Mouse (Mus musculus): ENCODE data around the gene Cltrn.

Gene Cltrn

GRCm38 (mm10) chrX:164088582-164088981 lies at the start of gene Cltrn:
TSS of gene Cltrn (plus strand) at chrX:164088830.
- no peak for DNase-seq (ENCODE audit: low read depth)

- no peak for DNase-seq (ENCODE audit: low read depth)
These were observed 49.7 kb upstream of the Cltrn start for GRCm38 (mm10) chrX:164038882-164039281.

DNA sequence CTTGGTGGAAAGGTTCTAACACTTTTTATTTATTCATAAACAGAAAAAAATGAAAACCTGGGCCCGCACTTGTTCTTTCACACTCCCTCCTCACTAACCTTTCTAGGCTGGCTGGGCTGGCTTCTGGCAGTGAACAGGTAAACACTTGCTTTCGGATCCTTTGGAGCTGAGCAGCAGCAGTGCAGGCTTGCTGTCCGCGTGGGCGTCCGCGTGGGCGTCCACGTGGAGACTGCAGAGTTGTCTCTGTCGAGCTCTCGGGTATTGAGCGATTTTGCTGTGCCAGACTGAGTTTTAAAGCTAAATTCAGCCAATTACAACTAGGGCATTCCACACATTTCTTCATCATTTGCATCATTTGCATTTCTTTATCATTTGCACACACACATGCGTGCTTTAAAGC lies 46.6 kb upstream of the Cltrn start:
- no peak for DNase-seq (ENCODE audit: low read depth)

- peak; percentile 84 for DNase-seq (ENCODE audit: low read depth)
These were observed 41.9 kb upstream of the Cltrn start for GRCm38 (mm10) chrX:164046736-164047135.

- DNase-seq (ENCODE audit: low read depth), result peak; percentile 18
These were observed 32.9 kb upstream of the Cltrn start for GRCm38 (mm10) chrX:164055726-164056125.

- DNase-seq (ENCODE audit: low read depth), result no peak
These were observed 30.1 kb upstream of the Cltrn start for GRCm38 (mm10) chrX:164058523-164058922.

DNA sequence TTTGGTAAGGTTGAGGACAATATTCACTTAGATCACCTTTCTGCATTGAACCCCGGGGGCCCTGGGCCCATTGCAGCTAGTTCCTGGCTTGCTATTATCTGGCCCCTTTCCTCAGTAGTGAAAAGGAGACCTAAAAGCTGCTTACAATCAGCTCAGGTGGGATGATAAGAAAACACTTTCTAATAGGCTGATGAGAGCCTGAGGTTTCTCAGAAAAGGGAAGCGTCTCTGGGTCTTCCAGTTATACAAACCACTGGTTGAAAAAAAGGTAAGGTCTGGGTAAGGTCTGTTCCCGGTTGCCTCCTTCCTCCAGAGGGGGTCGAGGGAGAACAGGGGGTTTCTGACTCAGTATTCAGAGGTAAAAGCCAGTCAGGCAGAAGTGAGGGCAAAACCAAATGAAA lies 29.6 kb upstream of the Cltrn start:
- no peak for DNase-seq (ENCODE audit: low read depth)

GRCm38 (mm10) chrX:164066185-164066584 lies 22.4 kb upstream of the Cltrn start:
- peak; percentile 84 for DNase-seq (ENCODE audit: low read depth)

DNA sequence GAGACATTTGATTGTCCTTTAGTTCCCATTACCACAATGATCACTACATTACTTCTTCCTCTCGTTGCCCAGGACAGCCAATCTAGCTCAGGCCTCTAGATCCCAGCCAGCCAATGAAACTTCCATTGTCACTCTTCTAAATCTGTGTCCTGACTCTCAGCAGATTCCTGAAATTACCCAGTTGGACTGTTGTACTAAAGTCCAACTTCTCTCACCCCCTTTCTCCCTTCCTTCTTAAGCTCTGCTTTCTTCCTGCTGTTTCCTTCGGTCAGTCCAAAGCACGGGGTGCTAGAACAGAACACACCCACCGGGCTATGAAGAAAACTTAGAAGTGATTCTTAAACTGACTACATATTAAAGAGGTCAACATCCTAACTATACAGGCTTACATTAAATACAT lies 19.7 kb upstream of the Cltrn start:
- DNase-seq (ENCODE audit: low read depth), result no peak

GRCm38 (mm10) chrX:164076040-164076775 lies 12.4 kb upstream of the Cltrn start, which contains the start of gene Siah1b:
TSS of gene Siah1b (minus strand) at chrX:164076493.
- peak; percentile 96 for DNase-seq (ENCODE audit: low read depth)

DNA sequence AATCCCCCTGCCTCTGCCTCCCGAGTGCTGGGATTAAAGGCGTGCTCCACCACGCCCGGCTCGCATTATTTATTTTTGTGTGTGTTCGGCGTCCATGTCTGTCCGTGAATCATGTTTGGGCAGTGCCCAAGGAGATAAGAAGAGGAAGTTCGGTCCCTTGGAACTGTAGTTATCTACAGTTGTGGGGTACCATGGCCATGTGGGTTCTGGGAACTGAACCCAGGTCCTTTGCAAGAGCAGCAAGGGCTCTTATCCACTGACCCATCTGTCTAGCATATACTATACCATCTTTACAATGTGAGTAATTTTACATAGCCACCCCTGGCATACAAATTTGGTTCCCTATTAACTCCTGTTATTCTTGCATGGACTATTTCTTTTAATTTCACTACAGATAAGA lies 6.6 kb upstream of the Cltrn start:
- DNase-seq (ENCODE audit: low read depth), result peak; percentile 11

DNA sequence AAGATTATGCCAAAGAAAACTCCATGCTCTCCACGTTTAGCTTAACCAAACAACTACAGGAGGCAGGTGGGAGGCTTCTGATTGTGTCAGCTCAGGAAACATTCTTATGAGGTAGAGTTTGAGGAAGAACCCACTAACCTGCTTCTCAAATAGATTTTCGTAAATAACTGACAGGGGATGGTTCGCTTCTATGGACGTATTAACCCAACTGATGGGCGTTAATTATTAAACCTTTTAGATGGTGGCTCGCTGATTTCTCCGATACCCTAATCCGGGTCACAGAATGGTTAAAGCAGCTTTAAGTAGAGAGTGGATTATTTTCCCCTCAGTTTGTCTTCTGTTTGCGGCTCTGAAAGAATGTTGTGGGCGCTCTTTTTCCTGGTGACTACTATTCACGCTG lies 1.3 kb downstream of the Cltrn start:
- DNase-seq (ENCODE audit: low read depth), result no peak

GRCm38 (mm10) chrX:164092300-164093169 lies 3.9 kb downstream of the Cltrn start:
- DNase-seq (ENCODE audit: low read depth), result no peak

DNA sequence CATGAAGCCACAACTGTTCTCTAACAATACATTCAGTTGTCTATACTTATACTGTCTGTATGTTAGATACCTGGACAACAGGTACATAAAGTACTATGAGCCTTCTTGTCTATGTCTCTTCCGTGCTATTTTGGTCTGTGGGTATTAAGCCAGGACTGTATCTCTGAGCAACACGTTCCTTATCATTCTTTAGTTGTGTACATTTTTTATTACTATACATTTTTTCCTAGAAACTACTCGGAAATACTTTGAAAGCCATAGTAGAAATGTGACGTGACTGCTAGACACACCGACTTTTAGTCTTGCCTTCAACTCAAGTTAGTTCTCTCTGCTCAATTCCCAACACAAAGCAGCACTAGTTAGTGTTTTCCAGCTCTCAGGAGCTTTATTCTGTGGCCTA lies 4.8 kb downstream of the Cltrn start:
- no peak for DNase-seq (ENCODE audit: low read depth)

GRCm38 (mm10) chrX:164095838-164096237 lies 7.2 kb downstream of the Cltrn start:
- DNase-seq (ENCODE audit: low read depth), result no peak

- peak; percentile 14 for DNase-seq (ENCODE audit: low read depth)
These were observed 12.9 kb downstream of the Cltrn start for GRCm38 (mm10) chrX:164101483-164101882.

DNA sequence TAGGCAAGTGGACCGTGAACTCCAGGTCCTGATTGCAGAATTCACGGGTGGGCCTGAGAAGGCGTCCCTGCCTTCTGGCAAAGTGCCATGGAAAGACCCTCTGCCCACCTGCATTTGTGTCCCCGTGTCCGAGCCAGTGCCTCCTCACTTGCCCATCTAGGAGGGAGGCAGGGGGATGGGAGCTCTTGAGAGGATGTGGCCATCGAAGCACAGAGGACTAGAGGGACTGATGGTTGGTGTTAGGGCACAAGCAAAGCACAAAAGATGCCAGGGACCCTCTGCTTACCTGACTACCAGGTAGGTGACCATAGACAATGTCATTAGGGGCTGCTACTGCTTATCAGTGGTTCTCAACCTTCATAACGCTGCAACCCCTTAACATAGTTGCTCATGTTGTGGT lies 13.6 kb downstream of the Cltrn start:
- DNase-seq (ENCODE audit: low read depth), result no peak

- no peak for DNase-seq (ENCODE audit: low read depth)
These were observed 14.0 kb downstream of the Cltrn start for GRCm38 (mm10) chrX:164102656-164103055.

GRCm38 (mm10) chrX:164111146-164111545 lies 22.5 kb downstream of the Cltrn start:
- no peak for DNase-seq (ENCODE audit: low read depth)

GRCm38 (mm10) chrX:164113744-164114143 lies 25.1 kb downstream of the Cltrn start:
- DNase-seq (ENCODE audit: low read depth), result no peak

GRCm38 (mm10) chrX:164123942-164124341 lies 35.3 kb downstream of the Cltrn start:
- DNase-seq (ENCODE audit: low read depth), result no peak

- no peak for DNase-seq (ENCODE audit: low read depth)
These were observed 44.9 kb downstream of the Cltrn start for GRCm38 (mm10) chrX:164133531-164133930.

DNA sequence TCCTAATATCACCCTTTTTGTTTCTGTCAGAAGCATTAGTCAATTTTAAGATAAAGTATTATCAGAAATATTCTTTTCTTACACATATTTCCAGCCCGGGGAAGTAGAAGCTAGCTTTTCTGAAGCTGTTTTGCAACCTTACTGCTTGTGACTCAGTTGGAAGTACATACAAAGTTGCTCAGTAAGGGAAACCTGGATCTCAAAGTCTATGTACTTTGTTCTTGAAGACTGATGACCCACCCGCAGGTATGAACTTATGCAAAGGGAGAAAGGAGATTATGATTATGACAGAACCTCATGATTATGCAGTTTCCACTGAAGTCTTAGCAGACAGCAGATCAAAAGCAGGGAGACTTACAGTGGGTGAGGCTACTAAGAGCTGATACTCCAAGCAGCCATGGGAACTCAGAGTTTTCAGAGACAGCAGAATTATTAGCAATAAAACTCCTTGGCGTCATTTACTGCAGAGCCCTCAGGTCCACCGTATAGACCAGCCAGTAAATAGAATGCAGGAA lies 46.7 kb downstream of the Cltrn start:
- DNase-seq (ENCODE audit: low read depth), result no peak
